Mouse (Mus musculus): ENCODE results near the gene Olfr485.
"Not testable (repeated sequence)": the region's sequence is repeated elsewhere in the genome, so short reads cannot be mapped to it uniquely, and the experiment has no call there.

Gene Olfr485

DNA sequence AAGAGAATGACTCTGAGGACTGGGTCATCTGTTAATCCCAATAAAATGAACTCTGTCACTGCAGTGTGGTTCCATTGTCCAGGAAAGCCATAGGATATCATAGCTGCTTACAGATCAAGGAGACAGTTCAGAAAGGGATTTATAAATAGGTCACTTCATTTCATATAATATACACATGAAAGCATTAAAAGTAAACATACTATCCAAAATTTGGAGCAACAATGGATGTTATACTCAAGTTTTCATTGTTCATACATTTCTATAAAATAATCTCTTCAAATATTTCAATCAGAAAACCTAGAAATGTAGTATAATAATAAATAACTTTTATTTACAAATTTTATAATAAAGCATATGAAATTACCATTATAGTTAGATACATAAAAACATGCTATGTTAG is at the start of gene Olfr485:
Gene Olfr485 (minus strand): TSS at position 101 of the 400 bp plus-strand sequence.
- DNase-seq = no peak

DNA sequence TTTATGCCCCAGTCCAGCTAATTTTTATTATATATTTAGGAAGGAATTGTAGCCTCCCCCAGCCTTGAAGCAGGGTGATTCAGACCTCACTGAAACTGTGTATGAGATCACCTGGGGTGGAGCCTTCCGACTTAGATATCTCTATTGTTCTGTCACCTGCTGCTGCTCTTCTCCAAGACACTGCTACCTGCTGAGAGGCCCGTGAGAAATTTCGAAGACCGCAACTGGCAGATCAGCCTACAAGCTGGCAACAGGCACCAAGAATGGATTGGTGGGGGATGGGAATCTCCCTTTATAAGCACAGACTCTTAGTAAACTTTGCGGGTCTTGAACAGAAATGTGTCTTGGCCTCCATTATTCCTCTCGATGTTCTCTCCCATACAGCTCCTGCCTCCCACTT is 37.3 kb upstream of the Olfr485 start:
- DNase-seq = no peak

DNA sequence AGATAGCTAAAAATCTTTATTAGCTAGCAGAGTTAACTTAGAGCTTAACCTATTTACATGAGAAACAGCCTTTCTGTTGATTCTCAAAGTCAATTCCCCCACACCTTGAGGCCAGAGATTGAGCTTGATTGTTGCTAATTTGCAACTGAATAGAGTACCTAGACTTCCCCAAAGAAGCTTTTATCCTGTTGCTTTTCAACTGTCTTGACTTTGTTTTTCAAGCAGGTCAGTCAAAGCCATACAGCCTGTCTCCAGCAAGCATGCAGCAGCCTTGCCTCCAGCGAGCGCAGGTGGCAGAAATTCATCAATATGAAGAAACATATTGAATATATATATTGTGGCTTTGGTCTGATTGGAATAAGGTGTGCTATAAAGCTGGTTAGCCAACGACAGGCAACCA is 36.7 kb upstream of the Olfr485 start:
- DNase-seq = not testable (repeated sequence)

DNA sequence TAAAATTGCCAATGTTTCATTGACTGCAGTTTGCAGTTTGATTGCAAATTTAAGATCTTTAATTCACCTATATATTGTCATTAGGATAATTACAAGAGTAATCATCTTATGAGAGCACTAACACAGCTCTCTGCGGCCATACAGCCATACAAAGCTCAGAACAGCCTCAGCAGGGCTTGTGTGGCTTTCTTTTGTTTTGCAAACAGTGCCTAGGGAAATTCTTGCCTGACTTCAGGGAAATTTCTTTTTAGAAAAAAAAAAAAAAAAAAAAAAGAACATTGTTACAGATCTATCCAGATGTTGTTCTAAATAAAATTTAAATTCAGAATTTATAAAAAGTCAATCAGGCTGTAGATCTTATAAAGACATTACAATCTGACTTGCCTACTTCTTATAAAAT is 33.0 kb upstream of the Olfr485 start:
- not testable (repeated sequence) for DNase-seq

DNA sequence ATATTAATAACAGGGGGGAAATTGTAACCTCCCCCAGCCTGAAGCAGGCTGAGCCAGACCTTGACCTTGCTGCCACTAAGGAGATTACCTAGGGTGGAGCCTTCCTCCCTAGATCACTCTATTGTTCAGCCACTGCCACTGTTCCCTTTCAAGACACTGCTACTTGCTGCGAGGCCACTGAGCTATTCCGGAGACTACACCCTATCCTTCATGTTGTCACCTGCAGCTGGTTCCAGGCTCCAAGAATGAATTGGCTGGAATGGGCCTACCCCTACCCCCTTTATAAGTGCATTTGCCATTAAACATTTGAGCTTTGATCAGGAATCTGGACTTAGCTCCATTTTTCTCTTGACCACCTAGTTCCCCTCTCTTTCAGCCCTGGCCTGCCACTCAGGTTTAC is 31.5 kb upstream of the Olfr485 start:
- DNase-seq = not testable (repeated sequence)

DNA sequence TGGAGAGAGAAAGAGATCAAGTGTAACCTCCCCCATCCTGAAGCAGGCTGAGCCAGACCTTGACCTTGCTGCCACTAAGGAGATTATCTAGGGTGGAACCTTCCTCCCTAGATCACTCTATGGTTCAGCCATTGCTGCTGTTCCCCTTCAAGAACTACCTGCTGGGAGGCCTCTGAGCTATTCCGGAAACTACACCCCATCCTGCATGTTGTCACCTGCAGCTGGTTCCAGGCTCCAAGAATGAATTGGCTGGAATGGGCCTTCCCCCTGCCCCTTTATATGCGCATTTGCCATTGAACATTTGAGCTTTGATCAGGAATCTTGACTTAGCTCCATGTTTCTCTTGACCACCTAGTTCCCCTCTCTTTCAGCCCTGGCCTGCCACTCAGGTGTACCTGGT is 25.6 kb upstream of the Olfr485 start:
- DNase-seq = not testable (repeated sequence)

DNA sequence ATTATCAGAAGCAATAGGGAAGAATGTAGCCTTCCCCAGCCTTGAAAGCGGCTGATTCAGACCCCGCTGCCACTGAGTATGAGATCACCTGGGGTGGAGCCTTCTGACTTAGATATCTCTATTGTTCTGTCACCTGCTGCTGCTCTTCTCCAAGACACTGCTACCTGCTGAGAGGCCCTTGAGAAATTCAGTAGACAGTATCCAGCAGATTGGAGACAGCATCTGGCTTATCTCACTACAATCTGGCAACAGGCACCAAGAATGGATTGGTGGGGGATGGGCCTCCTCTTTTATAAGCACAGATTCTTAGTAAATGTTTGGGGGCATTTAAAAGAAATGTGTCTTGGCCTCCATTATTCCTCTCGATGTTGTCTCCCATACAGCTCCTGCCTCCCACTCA is 24.7 kb upstream of the Olfr485 start:
- not testable (repeated sequence) for DNase-seq

DNA sequence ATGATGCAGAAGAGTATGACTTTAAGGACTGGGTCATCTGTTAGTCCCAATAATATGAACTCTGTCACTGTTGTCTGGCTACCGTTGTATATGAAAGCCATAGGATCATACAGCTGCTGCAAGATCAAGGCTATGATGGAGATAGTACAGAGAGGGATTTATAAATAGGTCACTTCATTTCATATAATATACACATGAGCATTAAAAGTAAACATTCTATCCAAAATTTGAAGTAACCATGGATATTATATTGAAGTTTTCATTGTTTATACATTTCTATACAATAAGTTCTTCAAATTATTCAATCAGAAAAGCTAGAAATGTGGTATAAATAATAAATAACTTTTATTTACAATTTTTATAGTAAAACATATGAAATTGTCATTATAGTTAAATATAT is 13.0 kb upstream of the Olfr485 start, which contains the start of gene Olfr486:
Gene Olfr486 (minus strand): TSS at position 101 of the 400 bp plus-strand sequence.
- DNase-seq = not testable (repeated sequence)

DNA sequence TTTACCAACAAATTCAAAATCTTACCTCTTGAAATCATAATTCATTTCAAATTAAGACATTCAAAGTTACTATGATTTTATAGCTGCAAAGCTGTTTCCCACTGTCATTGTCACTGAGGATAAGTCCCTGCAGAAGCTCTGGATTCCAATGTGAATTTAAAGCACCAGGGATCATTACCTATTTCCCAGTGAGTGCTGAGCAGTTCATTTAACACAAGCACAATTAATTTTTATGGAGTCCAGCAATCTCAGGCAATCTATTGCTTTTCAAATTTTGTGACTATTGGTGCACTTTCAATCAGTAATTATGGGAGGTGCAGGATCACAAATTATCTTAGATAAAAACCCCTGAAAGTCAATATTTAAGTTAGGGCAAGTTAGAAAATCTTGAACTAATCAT is 32.3 kb downstream of the Olfr485 start, which contains the start of gene Olfr484:
Gene Olfr484 (minus strand): TSS at position 101 of the 400 bp plus-strand sequence.
- DNase-seq = no peak

DNA sequence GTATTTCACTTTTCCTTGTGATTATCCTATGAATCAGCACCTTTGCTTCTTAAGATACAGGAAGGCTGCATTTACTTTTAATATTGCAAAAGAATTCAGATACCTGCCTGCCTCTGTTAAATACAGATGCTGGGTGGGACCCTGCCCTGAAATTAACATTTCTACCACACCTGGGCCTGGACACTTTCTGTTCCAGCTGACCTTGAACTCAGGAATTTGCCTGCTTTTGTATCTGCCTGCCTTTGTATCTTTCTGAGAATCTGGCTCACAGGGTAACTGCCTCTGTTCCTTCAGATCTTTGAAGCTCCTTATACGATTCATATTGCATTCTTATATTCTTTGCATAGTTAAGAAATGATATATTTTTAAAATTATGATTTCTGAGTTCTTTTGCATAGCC is 38.3 kb downstream of the Olfr485 start:
- no peak for DNase-seq

DNA sequence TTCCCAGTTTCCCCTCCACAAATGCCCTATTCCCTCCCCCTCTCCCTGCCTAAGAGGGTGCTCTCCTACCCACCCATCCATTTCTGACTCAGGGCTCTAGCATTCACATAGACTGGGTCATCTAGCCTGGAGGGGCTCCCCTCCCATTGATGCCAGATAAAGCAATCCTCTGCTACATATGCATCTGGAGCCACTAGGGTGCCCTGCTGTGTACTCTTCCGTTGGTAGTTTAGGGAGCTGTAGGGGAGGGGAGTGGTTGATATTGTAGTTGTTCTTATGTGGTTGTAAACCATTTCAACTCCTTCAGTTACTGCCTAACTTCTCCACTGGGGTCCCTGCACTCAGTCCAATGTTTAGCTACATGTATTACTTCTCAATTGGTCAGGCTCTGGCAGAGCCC is 39.0 kb downstream of the Olfr485 start:
- no peak for DNase-seq

Measured in layer of hippocampus, adult 9-11 months (tissue).